Mouse (Mus musculus): ENCODE data around the gene Gm10295.

Gm10295 gene

DNA sequence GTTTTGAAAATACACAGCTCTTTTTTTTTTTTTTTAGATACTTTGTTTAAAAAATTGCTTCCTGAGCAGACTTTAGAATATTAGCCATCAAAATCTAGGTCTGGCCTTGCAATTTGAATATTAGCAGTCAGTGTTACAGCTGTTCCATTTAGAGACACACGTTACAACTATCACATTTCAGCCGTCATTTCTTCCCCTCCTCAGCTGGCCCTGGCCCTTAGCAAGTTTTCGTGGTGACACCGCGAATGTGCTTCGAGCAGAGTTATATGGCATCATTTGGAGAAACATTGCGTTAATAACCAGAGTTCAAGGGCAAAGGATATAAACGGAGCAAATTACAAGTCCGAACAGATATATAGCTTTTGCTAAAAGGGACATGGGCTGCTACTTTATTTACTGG lies 2.4 kb downstream of the Gm10295 start:
- no peak for DNase-seq (ENCODE audit: low read depth)

DNA sequence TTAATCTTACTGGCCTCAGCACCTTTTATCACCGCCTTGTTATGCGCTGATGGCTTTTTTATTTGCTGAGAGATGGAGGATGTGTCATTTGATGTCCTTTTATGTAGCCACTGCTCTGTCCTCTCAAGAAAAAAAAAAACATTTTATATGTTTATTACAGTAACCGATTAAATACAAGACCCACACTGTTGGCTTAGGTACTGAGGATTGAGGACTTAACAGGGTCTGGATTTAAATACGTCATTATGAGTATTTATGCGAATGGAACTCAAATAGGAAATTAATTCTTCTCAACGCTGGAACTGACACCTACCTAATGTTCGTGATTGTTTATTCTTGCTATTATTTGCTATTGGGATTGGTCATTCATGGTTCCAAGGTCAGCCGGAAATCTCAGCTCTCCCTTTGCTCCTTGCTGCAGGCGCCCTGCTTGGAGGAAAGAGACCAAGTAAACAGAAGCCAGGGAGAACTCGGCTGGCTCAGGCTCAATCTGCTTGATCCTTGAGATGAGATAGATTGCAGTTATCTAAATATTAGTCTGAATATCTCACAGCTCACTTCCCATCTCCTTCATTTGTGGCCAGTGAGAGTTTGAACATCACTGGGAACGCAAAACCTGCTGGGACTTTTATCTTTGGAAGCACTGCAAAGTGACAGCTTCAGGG lies 26.2 kb downstream of the Gm10295 start:
- no peak for DNase-seq (ENCODE audit: low read depth)

DNA sequence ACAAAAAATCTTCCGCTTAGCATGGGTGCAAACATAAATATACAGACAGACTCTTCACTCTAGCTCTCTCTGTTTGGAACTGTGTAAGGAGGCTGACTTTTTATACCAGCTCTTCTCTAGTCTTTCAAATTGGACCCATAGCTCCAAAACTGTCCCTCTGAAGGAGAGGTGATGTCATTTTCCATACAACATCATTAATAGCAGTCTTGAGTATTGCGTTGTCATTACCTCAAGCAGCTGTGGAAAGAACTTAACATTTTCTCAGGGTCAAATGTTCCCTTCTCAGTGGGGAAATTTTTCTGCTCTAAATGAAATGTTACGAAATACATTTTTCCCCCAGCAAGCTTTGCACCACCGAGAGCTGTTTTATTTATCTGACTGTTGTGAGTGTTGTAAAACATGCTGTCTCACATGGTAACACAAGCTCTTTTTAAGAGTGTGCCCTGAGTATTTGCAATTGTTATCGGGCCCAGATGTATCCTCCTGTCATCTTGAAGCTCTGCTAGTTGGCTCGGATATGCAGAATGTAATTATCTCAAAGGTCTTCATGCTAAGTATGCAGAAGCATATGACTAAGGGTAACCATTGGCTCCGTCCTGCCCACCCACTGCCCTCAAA lies 38.0 kb downstream of the Gm10295 start:
- DNase-seq (ENCODE audit: low read depth): peak; percentile 64

DNA sequence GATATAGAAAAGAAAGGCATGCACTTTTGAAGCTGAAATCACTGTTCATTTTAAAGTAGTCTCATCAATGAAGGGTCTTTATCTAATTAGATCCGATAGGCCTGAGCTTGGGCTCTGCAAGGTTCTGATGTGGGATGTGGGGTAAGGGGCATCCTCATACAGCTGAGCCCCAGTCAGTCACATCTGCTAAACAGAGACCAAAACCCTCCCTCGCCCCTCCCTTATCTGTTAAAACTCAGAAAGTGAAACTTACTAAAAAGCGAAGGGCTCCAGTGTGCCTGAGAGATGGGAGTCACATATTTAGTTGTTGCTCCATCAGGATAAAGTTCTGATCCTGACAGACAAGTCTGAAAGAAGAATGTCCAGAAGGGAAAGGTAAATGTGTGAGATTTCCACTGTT lies 38.9 kb downstream of the Gm10295 start:
- no peak for DNase-seq (ENCODE audit: low read depth)

DNA sequence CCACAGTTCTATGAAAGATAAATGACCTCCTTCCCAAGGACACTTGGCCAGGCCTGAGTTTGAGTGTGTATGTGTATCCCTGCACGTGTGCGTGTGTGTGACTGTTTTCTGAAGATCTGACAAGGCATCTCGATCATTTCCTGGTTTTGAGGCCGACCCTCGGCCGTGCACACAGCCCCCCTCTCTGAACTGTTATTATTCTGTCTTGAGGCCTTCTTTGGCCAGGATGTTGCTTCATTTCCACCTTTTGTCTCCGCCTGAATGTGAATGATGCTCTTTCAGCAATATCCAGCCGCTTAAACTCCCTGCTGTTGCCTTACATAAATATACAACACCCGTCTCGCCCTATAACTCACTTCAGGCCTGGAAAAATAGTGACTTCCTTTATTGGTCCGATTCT lies 39.9 kb downstream of the Gm10295 start:
- DNase-seq (ENCODE audit: low read depth): no peak

DNA sequence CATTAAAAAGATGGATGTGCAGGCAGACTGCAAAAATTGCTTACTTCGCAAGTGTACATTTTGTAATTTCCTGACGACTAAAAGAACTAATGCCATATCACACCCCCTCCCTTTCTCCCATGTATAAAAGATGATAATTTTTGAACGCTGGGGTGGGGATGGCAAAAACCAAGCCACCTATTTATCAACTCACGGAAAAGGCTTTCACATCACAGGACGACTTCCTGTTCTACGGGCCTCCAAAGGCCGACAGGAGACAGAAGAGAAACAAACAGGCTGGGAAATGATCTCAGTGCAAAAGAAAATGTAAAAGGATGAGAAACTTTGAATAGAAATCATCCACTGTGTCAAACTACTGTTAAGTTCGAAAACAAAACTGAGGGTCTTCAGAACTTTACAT lies 43.2 kb downstream of the Gm10295 start:
- DNase-seq (ENCODE audit: low read depth): no peak

DNA sequence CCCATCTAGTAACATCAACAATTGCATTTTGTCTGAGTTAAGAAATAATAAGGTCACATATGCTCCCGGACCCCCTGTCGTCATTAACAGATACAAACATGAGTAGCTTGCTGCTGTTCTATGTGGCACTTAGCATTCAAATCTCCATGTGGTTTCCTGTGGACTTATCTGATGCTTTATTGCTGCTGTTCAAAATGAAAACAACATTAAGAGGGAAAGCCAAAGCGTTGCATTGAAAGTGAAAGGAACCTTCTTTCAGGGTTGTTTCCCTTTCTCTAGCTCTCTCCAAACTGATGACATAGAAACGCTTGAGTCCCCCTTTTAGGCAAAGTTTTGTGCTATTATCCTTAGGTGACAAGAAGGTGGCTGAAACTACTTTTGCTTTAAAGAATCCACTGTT lies 48.6 kb downstream of the Gm10295 start:
- DNase-seq (ENCODE audit: low read depth): peak; percentile 9

All from NIH3T3 (cell line).